Mouse (Mus musculus) liver, adult 2 months (tissue): ENCODE measurements around the gene Rab30.

Experiments used
- CTCF ChIP-seq: fragments of 200-500 bp; IDR thresholded peaks from 2 replicates; pipeline ENCODE4 v1.5.1; 2011; ENCODE audit warnings: low read depth, low read length, control low read depth
- POLR2A ChIP-seq: fragments of 200-500 bp; IDR thresholded peaks from 2 replicates; pipeline ENCODE4 v1.6.1; 2011; ENCODE audit warnings: low read length, control low read depth; ENCODE audit not compliant: insufficient read depth; ENCODE audit errors: extremely low read depth

DNA sequence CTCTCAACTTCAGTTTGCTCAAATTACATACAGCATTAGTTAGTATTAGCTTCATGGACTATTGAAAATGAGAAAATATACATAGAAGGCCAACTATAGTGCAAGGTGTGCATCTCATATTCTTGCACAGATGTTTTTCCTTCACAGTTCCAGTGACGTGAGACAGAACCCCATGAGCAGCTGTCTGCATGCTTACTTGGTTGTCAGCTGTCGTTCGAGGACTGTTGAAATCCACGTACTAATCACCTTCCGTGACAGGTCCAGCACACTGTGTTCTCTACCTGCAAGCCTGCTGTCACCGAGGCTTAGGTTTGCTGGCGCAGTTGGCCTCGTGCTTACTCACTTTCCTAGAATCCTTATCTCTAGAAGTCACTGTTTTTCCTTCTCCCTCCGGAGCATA is 76.5 kb downstream of the Rab30 start:
- TF ChIP-seq CTCF (no peak), POLR2A (no peak)
